Mouse (Mus musculus) midbrain, embryonic 10.5 days (tissue): ENCODE results near the gene Mapk14. TPM values are rescaled to one million over a fixed set of nuclear protein-coding genes. Genes with fewer than 3 reads are reported as not detected.

Source experiments
- DNase-seq: peaks from one replicate; pipeline ENCODE4 v3.0.0-alpha.2; 2017; ENCODE audit warnings: low spot score
- H3K27ac ChIP-seq: fragments of 300-500 bp; sonication (generic); replicated peaks from 2 replicates; pipeline ENCODE4 v1.5.1; 2016; ENCODE audit warnings: mild to moderate bottlenecking
- H3K27me3 ChIP-seq: fragments of 300-500 bp; sonication (generic); 2 replicates; pipeline ENCODE4 v1.6.1; 2016; ENCODE audit warnings: low read depth, mild to moderate bottlenecking; ENCODE audit not compliant: poor library complexity, severe bottlenecking
- H3K36me3 ChIP-seq: fragments of 300-500 bp; sonication (generic); 2 replicates; pipeline ENCODE4 v1.6.1; 2016; ENCODE audit warnings: mild to moderate bottlenecking, moderate library complexity
- H3K4me1 ChIP-seq: fragments of 300-500 bp; sonication (generic); 2 replicates; pipeline ENCODE4 v1.6.1; 2016
- H3K4me3 ChIP-seq: fragments of 300-500 bp; sonication (generic); 2 replicates; pipeline ENCODE4 v1.5.1; 2016; ENCODE audit warnings: mild to moderate bottlenecking, moderate library complexity
- H3K9me3 ChIP-seq: fragments of 300-500 bp; sonication (generic); replicated peaks from 2 replicates; pipeline ENCODE4 v1.6.1; 2016; ENCODE audit warnings: mild to moderate bottlenecking
- WGBS: fragments of 180-500 bp; shearing (Covaris S2); methylation state at CpG from one replicate; pipeline ENCODE4 v1.1.7; 2016; 5-methylcytosine and 5-hydroxymethylcytosine counted together
- polyA plus RNA-seq: library from polyadenylated mRNA; unstranded; fragments of >200 nt; fragmentation: Nextera tagmentation; extraction: Ambion mirVana; gene quantifications from 2 replicates; pipeline ENCODE4 v1.2.1, GENCODE M21; 2016

Gene Mapk14
- polyA plus RNA-seq, 1 experiment from 2014 or later, result 40.7 TPM

GRCm38 (mm10) chr17:28701737-28702136 lies 10.6 kb downstream of the Mapk14 start:
- H3K27me3 ChIP-seq, result no peaks in the 10 kb centered on the region
- no peak overlapping the region for H3K27ac ChIP-seq
- peaks cover 19% of the 10 kb centered on the region for H3K4me1 ChIP-seq
- H3K9me3 ChIP-seq, result no peaks in the 10 kb centered on the region
- no peak overlapping the region for H3K4me3 ChIP-seq
- DNase-seq, result no peak
- 91% methylated on average over 3 of the region's 3 CpGs for WGBS
- H3K36me3 ChIP-seq, result no peaks in the 10 kb centered on the region

- WGBS, result 87% methylated on average over 2 of the region's 2 CpGs
- DNase-seq, result no peak
- Histone ChIP-seq H3K36me3 (no peaks in the 10 kb centered on the region), H3K27me3 (no peaks in the 10 kb centered on the region), H3K4me1 (peaks cover 13% of the 10 kb centered on the region), H3K4me3 (no peak overlapping the region), H3K9me3 (no peaks in the 10 kb centered on the region), H3K27ac (no peak overlapping the region)
These were observed 11.5 kb downstream of the Mapk14 start for GRCm38 (mm10) chr17:28702646-28703045.

- H3K9me3 ChIP-seq, result no peaks in the 10 kb centered on the region
- H3K27me3 ChIP-seq, result no peaks in the 10 kb centered on the region
- 71% methylated on average over 1 of the region's 1 CpGs for WGBS
- no peaks in the 10 kb centered on the region for H3K36me3 ChIP-seq
- no peak for DNase-seq
- H3K27ac ChIP-seq, result no peak overlapping the region
- no peak overlapping the region for H3K4me3 ChIP-seq
- peaks cover 4% of the 10 kb centered on the region; the same call in 1 of the 2 replicates for H3K4me1 ChIP-seq
These were observed 15.6 kb downstream of the Mapk14 start for GRCm38 (mm10) chr17:28706697-28707096.

GRCm38 (mm10) chr17:28707136-28707627 lies 16.1 kb downstream of the Mapk14 start:
- no peaks in the 10 kb centered on the region for H3K27me3 ChIP-seq
- no peak overlapping the region for H3K4me3 ChIP-seq
- peaks cover 4% of the 10 kb centered on the region; the same call in 1 of the 2 replicates for H3K4me1 ChIP-seq
- WGBS, result 95% methylated on average over 3 of the region's 3 CpGs
- DNase-seq, result no peak
- H3K36me3 ChIP-seq, result no peaks in the 10 kb centered on the region
- H3K27ac ChIP-seq, result no peak overlapping the region
- no peaks in the 10 kb centered on the region for H3K9me3 ChIP-seq

- Histone ChIP-seq H3K4me3 (no peak overlapping the region), H3K9me3 (no peaks in the 10 kb centered on the region), H3K4me1 (peaks cover 4% of the 10 kb centered on the region; the same call in 1 of the 2 replicates), H3K27ac (no peak overlapping the region), H3K36me3 (no peaks in the 10 kb centered on the region), H3K27me3 (no peaks in the 10 kb centered on the region)
- WGBS, result 91% methylated on average over 2 of the region's 2 CpGs
- no peak for DNase-seq
These were observed 16.7 kb downstream of the Mapk14 start for GRCm38 (mm10) chr17:28707816-28708215.

- 71% methylated on average over 2 of the region's 2 CpGs for WGBS
- Histone ChIP-seq H3K4me1 (peaks cover 4% of the 10 kb centered on the region; the same call in 1 of the 2 replicates), H3K36me3 (peaks cover 7% of the 10 kb centered on the region), H3K4me3 (no peak overlapping the region), H3K27ac (no peak overlapping the region), H3K9me3 (no peaks in the 10 kb centered on the region), H3K27me3 (no peaks in the 10 kb centered on the region)
- DNase-seq, result no peak
These were observed 17.9 kb downstream of the Mapk14 start for GRCm38 (mm10) chr17:28708989-28709388.

- H3K27me3 ChIP-seq, result no peaks in the 10 kb centered on the region
- H3K27ac ChIP-seq, result no peak overlapping the region
- DNase-seq, result no peak
- no peak overlapping the region for H3K4me3 ChIP-seq
- WGBS, result 94% methylated on average over 8 of the region's 8 CpGs
- H3K36me3 ChIP-seq, result peaks cover 14% of the 10 kb centered on the region
- no peaks in the 10 kb centered on the region for H3K9me3 ChIP-seq
- peaks cover 4% of the 10 kb centered on the region; the same call in 1 of the 2 replicates for H3K4me1 ChIP-seq
These were observed 18.6 kb downstream of the Mapk14 start for GRCm38 (mm10) chr17:28709552-28710290.

- WGBS, result 94% methylated on average over 8 of the region's 8 CpGs
- H3K9me3 ChIP-seq, result no peaks in the 10 kb centered on the region
- H3K36me3 ChIP-seq, result peaks cover 20% of the 10 kb centered on the region
- no peak overlapping the region for H3K27ac ChIP-seq
- no peak overlapping the region for H3K4me3 ChIP-seq
- H3K27me3 ChIP-seq, result no peaks in the 10 kb centered on the region
- H3K4me1 ChIP-seq, result peaks cover 4% of the 10 kb centered on the region; the same call in 1 of the 2 replicates
- DNase-seq, result no peak
These were observed 19.2 kb downstream of the Mapk14 start for GRCm38 (mm10) chr17:28710291-28710688.

- Histone ChIP-seq H3K27me3 (no peaks in the 10 kb centered on the region), H3K9me3 (no peaks in the 10 kb centered on the region), H3K27ac (no peak overlapping the region), H3K4me1 (peaks cover 4% of the 10 kb centered on the region; the same call in 1 of the 2 replicates), H3K36me3 (peaks cover 29% of the 10 kb centered on the region), H3K4me3 (no peak overlapping the region)
- 91% methylated on average over 6 of the region's 6 CpGs for WGBS
- DNase-seq, result no peak
These were observed 20.1 kb downstream of the Mapk14 start for GRCm38 (mm10) chr17:28711237-28711636.

- Histone ChIP-seq H3K36me3 (peaks cover 39% of the 10 kb centered on the region), H3K27me3 (no peaks in the 10 kb centered on the region), H3K27ac (no peak overlapping the region), H3K4me3 (no peak overlapping the region), H3K4me1 (no peaks in the 10 kb centered on the region), H3K9me3 (no peaks in the 10 kb centered on the region)
- no peak for DNase-seq
- 91% methylated on average over 6 of the region's 6 CpGs for WGBS
These were observed 21.2 kb downstream of the Mapk14 start for GRCm38 (mm10) chr17:28712305-28712704.

GRCm38 (mm10) chr17:28714006-28714405 lies 22.9 kb downstream of the Mapk14 start:
- H3K4me3 ChIP-seq, result no peak overlapping the region
- no peaks in the 10 kb centered on the region for H3K9me3 ChIP-seq
- 98% methylated on average over 3 of the region's 3 CpGs for WGBS
- no peak overlapping the region for H3K27ac ChIP-seq
- no peak for DNase-seq
- no peaks in the 10 kb centered on the region for H3K27me3 ChIP-seq
- no peaks in the 10 kb centered on the region for H3K4me1 ChIP-seq
- H3K36me3 ChIP-seq, result peaks cover 54% of the 10 kb centered on the region

GRCm38 (mm10) chr17:28715832-28716548 lies 24.9 kb downstream of the Mapk14 start:
- Histone ChIP-seq H3K9me3 (no peaks in the 10 kb centered on the region), H3K4me3 (no peak overlapping the region), H3K27ac (no peak overlapping the region), H3K27me3 (no peaks in the 10 kb centered on the region), H3K36me3 (peaks cover 72% of the 10 kb centered on the region), H3K4me1 (no peaks in the 10 kb centered on the region)
- DNase-seq, result no peak
- whole genome bisulfite sequencing, result 83% methylated on average over 6 of the region's 7 CpGs

GRCm38 (mm10) chr17:28717535-28717934 lies 26.4 kb downstream of the Mapk14 start:
- Histone ChIP-seq H3K27ac (no peak overlapping the region), H3K36me3 (peaks cover 87% of the 10 kb centered on the region), H3K9me3 (no peaks in the 10 kb centered on the region), H3K27me3 (no peaks in the 10 kb centered on the region), H3K4me3 (no peak overlapping the region), H3K4me1 (no peaks in the 10 kb centered on the region)
- DNase-seq, result no peak
- 77% methylated on average over 3 of the region's 3 CpGs for WGBS
